Mouse (Mus musculus): Measurements from ENCODE around the gene Upf2.
"Not testable (repeated sequence)": the region's sequence is repeated elsewhere in the genome, so short reads cannot be mapped to it uniquely, and the experiment has no call there.

Upf2 gene

DNA sequence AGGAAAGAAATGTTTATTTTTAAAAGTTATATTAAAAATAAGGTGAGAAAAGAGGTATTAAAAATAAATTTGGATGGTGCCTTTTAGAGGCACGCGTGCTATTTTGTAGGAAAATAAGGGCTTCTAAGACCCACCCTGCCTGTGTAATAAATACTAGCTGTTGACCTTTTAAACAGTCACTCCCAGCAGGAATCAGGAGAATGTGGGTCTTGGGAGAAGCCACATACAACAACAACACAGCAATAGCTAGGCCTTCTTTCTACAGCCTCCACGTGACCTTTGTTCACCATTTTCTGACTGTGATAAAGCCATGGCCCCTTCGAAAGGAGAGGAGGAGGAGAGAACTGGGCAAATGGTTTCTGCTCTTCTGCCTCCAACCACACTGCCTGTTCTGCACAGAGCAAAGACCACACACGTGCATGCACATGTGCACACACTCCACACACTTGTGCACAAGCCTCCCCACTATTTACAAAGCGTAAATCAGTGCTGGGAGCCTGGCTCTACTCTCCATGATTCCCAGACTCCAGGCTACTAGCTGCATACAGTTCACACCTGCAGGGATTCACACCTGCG lies 121.5 kb downstream of the Upf2 start:
- DNase-seq = no peak

GRCm38 (mm10) chr2:6074891-6075529 lies 123.7 kb downstream of the Upf2 start:
- DNase-seq = peak; percentile 58

DNA sequence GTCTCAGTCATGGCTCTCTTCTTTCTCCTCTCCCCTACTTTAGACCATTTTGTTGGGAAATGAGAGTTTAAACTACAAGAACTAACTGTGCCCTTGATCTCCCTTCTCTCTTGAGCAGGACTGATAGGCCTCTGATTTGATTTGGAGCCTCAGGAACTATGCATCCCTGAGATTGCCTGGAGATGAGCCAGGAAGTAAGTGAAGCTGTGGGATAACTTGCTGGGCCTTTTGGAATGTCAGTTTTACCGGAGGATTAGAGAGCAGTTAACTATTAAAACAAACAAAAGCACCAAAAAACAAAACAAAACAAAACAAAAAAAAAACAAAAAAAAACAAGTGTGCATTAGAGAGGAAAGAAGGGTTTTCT lies 124.2 kb downstream of the Upf2 start:
- DNase-seq = no peak

- no peak for DNase-seq
These were observed 128.8 kb downstream of the Upf2 start for GRCm38 (mm10) chr2:6080037-6080436.

GRCm38 (mm10) chr2:6081108-6081507 lies 129.8 kb downstream of the Upf2 start:
- no peak for DNase-seq

DNA sequence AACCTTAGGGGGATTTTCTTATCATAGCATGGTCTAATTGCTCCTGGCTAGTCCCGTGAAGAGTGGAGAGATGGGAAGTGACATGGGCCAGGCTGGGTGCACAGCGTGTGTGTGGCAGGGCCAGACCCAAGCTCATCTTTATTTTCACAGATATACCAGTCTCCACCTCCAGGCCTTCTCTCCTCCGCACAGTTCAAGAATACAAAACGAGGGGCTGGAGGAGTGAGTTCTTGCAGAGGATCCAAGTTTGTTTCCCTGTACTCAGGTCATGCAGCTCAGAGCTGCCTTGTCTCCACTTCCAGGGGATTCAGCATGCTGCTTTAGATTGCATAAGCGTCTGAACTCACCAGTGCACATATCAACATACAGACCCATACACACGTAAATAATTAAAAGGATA lies 131.3 kb downstream of the Upf2 start:
- DNase-seq = no peak

DNA sequence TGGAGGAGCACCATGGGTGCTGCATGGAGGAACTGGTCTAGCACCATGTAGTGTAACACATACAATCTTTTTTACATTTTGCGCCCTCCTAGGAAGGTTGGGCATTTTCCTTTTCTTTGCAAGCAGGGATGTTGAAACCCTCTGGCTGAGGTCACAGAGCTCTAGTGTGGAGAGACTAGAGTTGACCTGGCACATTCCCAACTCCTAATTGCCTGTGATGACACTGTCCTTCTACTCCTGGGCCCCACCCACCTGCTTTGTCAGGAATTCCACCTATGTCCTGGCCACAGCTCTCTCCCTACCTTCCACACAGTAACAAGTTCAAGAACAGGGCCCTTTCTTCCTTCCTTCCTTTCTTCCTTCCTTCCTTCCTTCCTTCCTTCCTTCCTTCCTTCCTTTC lies 132.4 kb downstream of the Upf2 start:
- no peak for DNase-seq

DNA sequence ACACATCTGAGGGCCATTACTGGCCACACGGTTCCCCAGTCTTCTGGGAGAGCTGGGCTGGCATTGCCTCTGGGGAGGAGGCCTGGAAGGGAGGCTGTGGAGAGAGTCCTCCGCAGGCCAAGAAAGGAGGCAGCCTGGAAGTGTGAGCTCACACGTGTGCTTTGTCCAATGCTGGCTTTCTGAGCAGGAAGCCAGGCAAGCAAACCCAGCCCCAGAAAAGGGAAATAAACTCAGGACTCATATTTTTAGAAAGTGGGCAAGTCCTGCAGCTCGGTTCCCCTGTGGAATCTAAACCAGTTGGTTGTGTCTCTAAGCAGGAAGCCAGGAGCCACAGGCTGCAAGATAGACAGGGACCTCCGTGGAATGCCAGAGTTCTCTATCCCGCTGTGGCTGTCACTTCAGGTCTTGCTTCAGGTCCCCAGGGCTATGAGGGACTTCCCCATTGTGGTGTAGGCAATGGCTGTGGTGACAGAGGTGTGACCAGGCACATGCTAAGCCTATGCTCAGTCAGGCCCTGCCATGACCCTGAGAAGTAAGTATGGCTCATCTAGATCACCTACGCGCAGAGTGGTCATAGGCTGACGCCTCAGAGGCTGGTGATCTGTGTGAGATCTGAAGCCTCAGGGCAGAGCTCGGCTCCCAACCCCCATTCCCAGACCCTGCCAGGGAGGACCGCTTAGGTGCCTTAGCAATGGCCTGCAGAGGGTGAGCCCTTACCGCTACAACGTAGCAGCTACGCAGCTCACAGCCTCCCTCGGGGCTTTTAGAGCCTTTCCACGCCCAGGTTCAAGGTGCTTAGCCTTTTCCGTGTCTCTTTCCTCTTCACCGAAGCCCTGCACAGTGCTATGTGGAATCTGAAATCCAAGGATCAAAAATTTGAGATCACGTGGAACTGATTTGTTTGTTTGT lies 134.6 kb downstream of the Upf2 start:
- DNase-seq = no peak

DNA sequence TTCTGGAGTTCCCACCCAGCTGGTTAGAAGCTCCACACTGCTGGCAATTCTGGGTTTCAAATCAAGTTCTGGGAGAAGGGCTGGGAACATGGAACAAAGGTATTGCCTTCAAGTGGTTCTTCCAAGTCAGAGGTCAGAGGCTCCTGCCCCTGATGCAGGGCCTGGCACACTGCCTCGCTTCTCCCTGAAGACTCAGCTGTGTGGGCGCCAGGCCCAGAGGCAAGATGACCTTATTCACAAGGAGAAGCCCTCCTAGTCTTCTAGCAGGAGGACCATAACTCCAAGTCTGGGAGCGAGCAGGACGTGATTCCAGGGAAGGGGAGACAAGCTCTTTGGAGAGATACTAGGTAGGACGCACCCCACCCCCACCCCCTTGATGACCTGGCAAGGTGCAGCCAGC lies 135.9 kb downstream of the Upf2 start:
- no peak for DNase-seq

GRCm38 (mm10) chr2:6089941-6090340 lies 138.7 kb downstream of the Upf2 start:
- DNase-seq = not testable (repeated sequence)

GRCm38 (mm10) chr2:6097113-6097716 lies 145.9 kb downstream of the Upf2 start:
- DNase-seq = no peak

DNA sequence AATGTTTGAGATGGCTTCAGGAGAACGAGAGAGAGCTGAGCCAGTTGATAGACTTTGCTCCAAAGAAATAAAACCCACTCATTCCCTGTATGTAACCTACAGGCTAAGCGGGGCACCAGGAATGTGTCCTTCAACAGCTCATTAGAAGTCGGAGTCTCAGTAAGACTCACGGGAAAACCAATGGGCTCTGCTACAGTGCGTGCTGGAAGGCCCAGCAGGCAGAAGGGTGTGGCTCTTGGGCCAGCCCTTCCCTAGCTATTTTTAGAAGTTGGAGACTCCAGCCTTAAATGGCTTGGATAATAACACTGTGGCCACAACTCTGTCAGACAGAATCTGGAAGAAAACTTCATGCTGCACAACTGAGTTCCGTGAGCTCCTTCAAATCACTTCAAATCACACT lies 147.7 kb downstream of the Upf2 start:
- no peak for DNase-seq

- no peak for DNase-seq
These were observed 148.2 kb downstream of the Upf2 start for GRCm38 (mm10) chr2:6099443-6099842.

GRCm38 (mm10) chr2:6100027-6100749 lies 148.9 kb downstream of the Upf2 start:
- DNase-seq = peak; percentile 25

GRCm38 (mm10) chr2:6100755-6101154 lies 149.5 kb downstream of the Upf2 start:
- no peak for DNase-seq

GRCm38 (mm10) chr2:6105437-6105836 lies 154.2 kb downstream of the Upf2 start:
- DNase-seq = no peak
